Mouse (Mus musculus) urinary bladder, postnatal 4 days (tissue): ENCODE measurements around the gene Cryge.

Experiments
- DNase-seq, 2 experiments: peaks; one replicate each; pipeline ENCODE4 v3.0.0; 2021 to 2022; ENCODE audit warnings: low spot score in 2 of 2

Cryge gene

GRCm38 (mm10) chr1:65012726-65013125 is 38.2 kb downstream of the Cryge start:
- DNase-seq = no peak

- peak in 1 of 2 experiments; percentile 28 for DNase-seq
Measured at GRCm38 (mm10) chr1:65010153-65010552, 40.8 kb downstream of the Cryge start.

DNA sequence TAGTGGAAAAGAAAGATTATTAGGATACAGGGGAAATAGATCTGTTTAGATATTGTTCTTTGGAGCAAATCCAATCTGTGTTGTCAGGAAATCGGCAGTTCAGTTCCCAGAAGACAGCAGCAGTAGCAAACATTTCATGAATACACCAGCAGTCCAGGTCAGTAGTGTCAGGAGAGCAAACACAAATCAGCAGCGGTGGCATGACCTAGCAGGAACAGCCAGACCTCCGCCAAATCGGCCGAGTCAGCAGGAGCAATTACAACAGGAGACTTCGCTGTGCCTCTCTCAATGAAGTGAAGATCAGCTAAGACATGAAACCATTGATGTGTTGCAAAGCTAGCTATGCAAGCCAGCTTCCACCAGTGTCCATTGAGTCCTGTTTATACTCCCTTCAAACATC is 45.4 kb downstream of the Cryge start:
- no peak for DNase-seq

DNA sequence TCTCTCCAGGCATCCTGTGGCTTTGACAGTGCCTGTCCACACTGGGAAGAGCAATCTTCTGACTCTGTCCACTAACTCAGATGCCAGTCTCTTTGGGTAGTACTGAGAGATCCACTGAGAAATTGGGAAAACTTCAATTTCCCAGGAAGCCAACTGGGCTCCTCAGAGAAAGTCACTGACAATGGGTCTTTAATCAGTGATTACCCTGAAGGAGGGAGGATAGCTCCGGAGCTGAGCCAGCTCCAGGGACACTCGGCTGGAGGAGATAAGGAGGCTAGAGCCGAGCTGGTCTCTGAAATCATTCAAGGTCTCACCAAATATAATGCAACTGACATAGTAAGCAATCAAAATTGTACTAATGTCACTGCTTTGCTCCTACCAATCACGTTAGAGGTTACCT is 46.4 kb downstream of the Cryge start:
- no peak for DNase-seq
